Mouse (Mus musculus) hindbrain, embryonic 16.5 days (tissue): ENCODE measurements around the gene Map1b. TPM values are rescaled to one million over a fixed set of nuclear protein-coding genes. Genes with fewer than 3 reads are reported as not detected.

ENCODE experiments used
- ATAC-seq: fragments of 200-750 bp; cut with Nextera tagmentation; 2 replicates; pipeline ENCODE4 v1.8.0; 2017; ENCODE audit warnings: moderate TSS enrichment, moderate library complexity
- H3K27ac ChIP-seq: fragments of 300-500 bp; sonication (generic); 2 replicates; pipeline ENCODE4 v1.5.1; 2014; ENCODE audit warnings: low read depth, mild to moderate bottlenecking, control low read depth, low read length, moderate library complexity
- H3K27me3 ChIP-seq: fragments of 300-500 bp; sonication (generic); replicated peaks from 2 replicates; pipeline ENCODE4 v1.6.1; 2014; ENCODE audit warnings: low read length; ENCODE audit not compliant: control insufficient read depth, insufficient read depth
- H3K36me3 ChIP-seq: fragments of 300-500 bp; sonication (generic); 2 replicates; pipeline ENCODE4 v1.6.1; 2014; ENCODE audit warnings: mild to moderate bottlenecking, low read length, moderate library complexity, mixed read lengths; ENCODE audit not compliant: control insufficient read depth, insufficient read depth
- H3K4me1 ChIP-seq: fragments of 300-500 bp; sonication (generic); 2 replicates; pipeline ENCODE4 v1.6.1; 2014; ENCODE audit warnings: low read depth, low read length; ENCODE audit not compliant: control insufficient read depth, insufficient read depth
- H3K4me2 ChIP-seq: fragments of 300-500 bp; sonication (generic); 2 replicates; pipeline ENCODE4 v1.6.1; 2014; ENCODE audit warnings: mild to moderate bottlenecking, low read length, control low read depth, moderate library complexity
- H3K4me3 ChIP-seq: fragments of 300-500 bp; sonication (generic); 2 replicates; pipeline ENCODE4 v1.5.1; 2014; ENCODE audit warnings: mild to moderate bottlenecking, low read length, control low read depth, moderate library complexity
- H3K9ac ChIP-seq: fragments of 300-500 bp; sonication (generic); 2 replicates; pipeline ENCODE4 v1.6.1; 2014; ENCODE audit warnings: low read depth, mild to moderate bottlenecking, control low read depth, low read length, moderate library complexity
- H3K9me3 ChIP-seq: fragments of 300-500 bp; sonication (generic); 2 replicates; pipeline ENCODE4 v1.6.1; 2014; ENCODE audit warnings: mild to moderate bottlenecking, low read length, moderate library complexity; ENCODE audit not compliant: control insufficient read depth
- WGBS: fragments of 180-500 bp; shearing (Covaris S2); extraction: QIAGEN DNeasy Blood & Tissue Kit; methylation state at CpG from one replicate; pipeline ENCODE4 v1.1.7; 2014; 5-methylcytosine and 5-hydroxymethylcytosine counted together
- polyA plus RNA-seq: library from polyadenylated mRNA; unstranded; fragments of >200 nt; fragmentation: Nextera tagmentation; extraction: Ambion mirVana; gene quantifications from 2 replicates; pipeline ENCODE4 v1.2.1, GENCODE M21; 2015

Gene Map1b
- polyA plus RNA-seq, 1 experiment from 2014 or later = 2,195 TPM

GRCm38 (mm10) chr13:99414352-99414742, 102.0 kb downstream of the Map1b start:
- WGBS = 43% methylated on average over 10 of the region's 10 CpGs
- no peak overlapping the region for H3K27ac ChIP-seq

GRCm38 (mm10) chr13:99413481-99414351, 102.6 kb downstream of the Map1b start:
- H3K9ac ChIP-seq = no peak overlapping the region
- H3K27me3 ChIP-seq = no peaks in the 10 kb centered on the region
- ATAC-seq = no peak
- WGBS = 33% methylated on average over 13 of the region's 13 CpGs
- peaks cover 13% of the 10 kb centered on the region; the same call in 1 of the 2 replicates for H3K4me1 ChIP-seq
- no peaks in the 10 kb centered on the region for H3K36me3 ChIP-seq
- H3K27ac ChIP-seq = no peak overlapping the region
- no peak overlapping the region for H3K4me2 ChIP-seq
- no peak overlapping the region for H3K4me3 ChIP-seq
- no peaks in the 10 kb centered on the region for H3K9me3 ChIP-seq

More at GRCm38 (mm10) chr13:99414352-99414742, 102.0 kb downstream of the Map1b start:
- no peaks in the 10 kb centered on the region for H3K36me3 ChIP-seq
- no peak overlapping the region for H3K4me2 ChIP-seq
- H3K4me1 ChIP-seq = peaks cover 13% of the 10 kb centered on the region; the same call in 1 of the 2 replicates
- H3K9me3 ChIP-seq = no peaks in the 10 kb centered on the region
- H3K9ac ChIP-seq = no peak overlapping the region
- no peak for ATAC-seq
- H3K4me3 ChIP-seq = no peak overlapping the region
- H3K27me3 ChIP-seq = no peaks in the 10 kb centered on the region

- 29% methylated on average over 11 of the region's 11 CpGs for WGBS
- H3K27ac ChIP-seq = peak overlapping the region; percentile 37; the same call in 1 of the 2 replicates
- ATAC-seq = peak; percentile 9; the same call in 1 of the 2 replicates
These were observed 103.8 kb downstream of the Map1b start for GRCm38 (mm10) chr13:99412477-99413080.

GRCm38 (mm10) chr13:99411761-99412160, 104.6 kb downstream of the Map1b start:
- H3K4me1 ChIP-seq = peaks cover 13% of the 10 kb centered on the region; the same call in 1 of the 2 replicates
- no peak overlapping the region for H3K27ac ChIP-seq
- no peak overlapping the region for H3K4me2 ChIP-seq
- 68% methylated on average over 3 of the region's 3 CpGs for WGBS
- no peaks in the 10 kb centered on the region for H3K27me3 ChIP-seq
- ATAC-seq = no peak
- H3K4me3 ChIP-seq = no peak overlapping the region
- no peaks in the 10 kb centered on the region for H3K36me3 ChIP-seq
- H3K9ac ChIP-seq = no peak overlapping the region
- no peaks in the 10 kb centered on the region for H3K9me3 ChIP-seq

More at GRCm38 (mm10) chr13:99412477-99413080, 103.8 kb downstream of the Map1b start:
- no peaks in the 10 kb centered on the region for H3K36me3 ChIP-seq
- no peak overlapping the region for H3K4me2 ChIP-seq
- no peak overlapping the region for H3K9ac ChIP-seq
- peaks cover 13% of the 10 kb centered on the region; the same call in 1 of the 2 replicates for H3K4me1 ChIP-seq
- no peaks in the 10 kb centered on the region for H3K9me3 ChIP-seq
- no peak overlapping the region for H3K4me3 ChIP-seq
- no peaks in the 10 kb centered on the region for H3K27me3 ChIP-seq

- no peak for ATAC-seq
- WGBS = 94% methylated on average over 14 of the region's 14 CpGs
- no peak overlapping the region for H3K9ac ChIP-seq
- H3K4me1 ChIP-seq = peaks cover 13% of the 10 kb centered on the region; the same call in 1 of the 2 replicates
- no peak overlapping the region for H3K4me2 ChIP-seq
- H3K4me3 ChIP-seq = no peak overlapping the region
- H3K9me3 ChIP-seq = no peaks in the 10 kb centered on the region
- H3K36me3 ChIP-seq = no peaks in the 10 kb centered on the region
- no peak overlapping the region for H3K27ac ChIP-seq
- no peaks in the 10 kb centered on the region for H3K27me3 ChIP-seq
These were observed 105.5 kb downstream of the Map1b start for GRCm38 (mm10) chr13:99410611-99411515.

- WGBS = 22% methylated on average over 2 of the region's 2 CpGs
- Histone ChIP-seq H3K27ac (no peak overlapping the region), H3K4me1 (peaks cover 13% of the 10 kb centered on the region; the same call in 1 of the 2 replicates), H3K4me2 (no peak overlapping the region), H3K4me3 (no peak overlapping the region), H3K9me3 (no peaks in the 10 kb centered on the region), H3K27me3 (no peaks in the 10 kb centered on the region), H3K9ac (no peak overlapping the region), H3K36me3 (no peaks in the 10 kb centered on the region)
- no peak for ATAC-seq
These were observed 107.1 kb downstream of the Map1b start for GRCm38 (mm10) chr13:99409216-99409615.

- ATAC-seq = no peak
- Histone ChIP-seq H3K4me3 (no peak overlapping the region), H3K27ac (no peak overlapping the region), H3K27me3 (no peaks in the 10 kb centered on the region), H3K4me2 (no peak overlapping the region), H3K9ac (no peak overlapping the region), H3K9me3 (no peaks in the 10 kb centered on the region), H3K36me3 (no peaks in the 10 kb centered on the region), H3K4me1 (peaks cover 15% of the 10 kb centered on the region)
- 69% methylated on average over 4 of the region's 4 CpGs for WGBS
These were observed 117.0 kb downstream of the Map1b start for GRCm38 (mm10) chr13:99399373-99399772.

GRCm38 (mm10) chr13:99398149-99398701, 118.1 kb downstream of the Map1b start:
- Histone ChIP-seq H3K4me2 (no peak overlapping the region), H3K4me3 (no peak overlapping the region), H3K4me1 (peaks cover 15% of the 10 kb centered on the region), H3K9ac (no peak overlapping the region), H3K36me3 (no peaks in the 10 kb centered on the region), H3K9me3 (no peaks in the 10 kb centered on the region), H3K27me3 (no peaks in the 10 kb centered on the region), H3K27ac (peak overlapping the region; percentile 37; the same call in 1 of the 2 replicates)
- WGBS = 70% methylated on average over 12 of the region's 12 CpGs
- peak; percentile 57 for ATAC-seq
